Mouse (Mus musculus) heart, postnatal 36 days (tissue): Measurements from ENCODE around the gene Ccdc171. TPM values are rescaled to one million over a fixed set of nuclear protein-coding genes. Genes with fewer than 3 reads are reported as not detected.
"Not testable (repeated sequence)": the region's sequence is repeated elsewhere in the genome, so short reads cannot be mapped to it uniquely, and the experiment has no call there.

ENCODE experiments used
- DNase-seq, 2 experiments: peaks; one replicate each; pipeline ENCODE4 v3.0.0; 2021 to 2022
- intact Hi-C: fragments of 180-260 bp; cut with DNase I; formaldehyde crosslinking; loops from one replicate; pipeline ENCODE4 v1.15.1; 2025
- total RNA-seq, 2 experiments: library from RNA; stranded (reverse); gene quantifications; 2 replicates each; pipeline ENCODE4 v1.2.3; 2021

Ccdc171 gene
- total RNA-seq, 2 experiments from 2014 or later, result 1.00 to 1.1 TPM

DNA sequence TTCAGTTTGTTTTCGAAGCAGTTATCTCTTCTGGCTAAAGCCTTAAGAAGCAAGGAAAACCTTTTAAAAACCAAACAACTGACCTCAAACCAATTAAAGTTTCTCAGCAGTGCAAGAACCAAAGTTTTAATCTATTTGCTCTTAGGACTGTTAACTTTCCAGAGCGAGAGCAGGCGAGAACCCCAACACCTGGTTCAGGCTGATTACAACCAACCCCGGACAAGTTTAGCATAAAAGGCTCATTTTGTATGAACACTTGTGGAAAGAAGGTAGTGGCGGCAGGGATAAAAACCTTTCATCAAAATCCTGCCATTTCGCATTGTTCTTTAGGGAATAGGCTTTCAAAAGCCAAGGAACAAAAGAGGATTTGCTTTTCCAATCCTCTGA is 896 bp upstream of the Ccdc171 start:
- no peak for DNase-seq
- intact Hi-C loops, result loop anchor here (2.0 kb wide), 2 partner anchors 38 to 108 kb away; partner anchors contain the start of genes Psip1 and Snapc3

DNA sequence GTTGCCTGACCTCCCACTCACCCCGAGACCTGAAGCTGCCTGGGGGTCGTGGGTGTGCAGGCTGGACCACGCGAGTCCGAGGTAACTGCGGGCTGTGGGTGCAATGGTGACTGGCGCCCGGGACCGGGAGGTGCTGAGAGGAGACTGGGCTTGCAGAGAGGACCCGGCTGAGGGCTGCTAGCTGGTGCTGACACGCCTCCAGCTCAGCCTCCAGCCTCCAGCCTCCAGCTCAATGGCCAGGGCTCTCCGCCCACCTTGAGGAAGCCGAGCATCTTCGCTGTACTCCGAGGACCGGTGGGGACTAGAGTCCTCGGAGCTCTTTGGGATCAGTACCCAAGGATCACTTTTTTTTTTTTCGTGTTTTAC is 328 bp downstream of the Ccdc171 start:
- DNase-seq, result no peak
- intact Hi-C loops, result loop anchor here (2.0 kb wide), 2 partner anchors 39 to 109 kb away; partner anchors contain the start of genes Psip1 and Snapc3

DNA sequence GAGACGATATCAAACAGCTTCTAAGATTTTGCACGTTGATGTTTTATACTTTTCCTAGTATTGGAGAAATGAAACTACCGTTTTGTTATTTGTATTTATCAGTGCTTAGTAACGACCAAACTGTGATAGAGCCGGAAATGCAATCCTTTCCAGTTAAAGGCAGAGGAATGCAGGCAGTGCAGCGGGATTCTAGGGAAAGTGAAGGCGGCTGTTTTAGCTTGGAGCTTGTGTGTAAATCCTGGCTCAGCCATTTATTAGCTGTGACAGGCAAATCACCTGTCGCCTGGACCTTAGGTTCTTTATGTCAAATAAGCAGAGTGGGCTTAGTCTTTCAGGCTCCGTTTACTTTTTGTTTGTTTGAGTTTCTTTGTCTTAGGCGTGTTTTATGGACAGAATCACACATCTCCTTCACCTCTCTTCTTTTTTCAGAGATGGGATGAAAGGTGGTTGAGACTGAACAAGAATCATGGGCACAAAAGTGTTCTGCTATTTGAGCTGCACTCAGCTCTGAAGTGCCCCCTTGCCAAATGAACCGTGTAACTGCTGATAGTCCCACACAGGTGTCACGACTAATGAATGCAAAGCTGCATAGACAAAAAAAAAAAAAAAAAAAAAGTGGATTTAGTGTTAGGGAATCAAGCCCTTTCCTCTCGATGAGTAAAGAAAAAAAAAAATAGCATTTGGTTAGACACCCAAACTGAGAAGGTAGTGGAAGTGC is 1.1 kb downstream of the Ccdc171 start:
- intact Hi-C loops, result no loop called here

DNA sequence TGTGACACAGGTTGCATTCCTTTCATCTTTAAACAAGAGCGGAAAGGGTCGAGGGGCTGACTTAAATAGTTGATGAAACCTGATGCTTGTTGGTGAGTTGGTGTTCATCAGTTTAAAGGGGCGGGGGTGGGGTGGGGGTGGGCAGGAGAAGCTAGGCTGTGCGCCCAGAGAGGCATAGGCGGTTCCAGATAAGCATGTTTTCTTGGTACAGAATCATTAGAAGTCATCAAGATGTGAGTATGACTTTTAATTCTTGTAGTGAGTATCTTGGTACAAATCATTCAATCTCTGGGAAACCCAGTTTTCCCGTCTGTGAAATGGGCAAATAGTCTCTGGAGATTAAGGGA is 1.6 kb downstream of the Ccdc171 start:
- intact Hi-C loops, result no loop called here
- DNase-seq, result no peak

More for the DNA sequence above, 1.1 kb downstream of the Ccdc171 start:
- DNase-seq, result peak; percentile 5 to 14

DNA sequence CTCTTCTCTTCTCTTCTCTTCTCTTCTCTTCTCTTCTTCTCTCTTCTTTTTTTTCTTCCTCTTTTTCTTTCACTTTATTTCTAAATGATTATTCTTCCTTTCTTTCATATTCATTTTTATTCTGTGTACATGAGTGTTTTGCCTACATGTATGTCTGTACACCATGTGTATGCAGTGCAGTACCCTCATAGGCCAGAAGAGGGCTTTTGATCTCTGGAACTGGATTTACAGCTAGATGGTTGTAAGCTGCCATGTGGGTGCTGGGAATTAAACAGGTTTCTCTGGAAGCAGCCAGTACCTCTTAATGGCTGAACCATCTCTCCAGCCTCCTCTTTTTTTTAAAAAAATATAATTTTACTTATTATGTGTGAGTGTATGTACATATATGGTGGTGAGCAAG is 2.6 kb downstream of the Ccdc171 start:
- intact Hi-C loops, result no loop called here
- peak; percentile 7 to 11 for DNase-seq

DNA sequence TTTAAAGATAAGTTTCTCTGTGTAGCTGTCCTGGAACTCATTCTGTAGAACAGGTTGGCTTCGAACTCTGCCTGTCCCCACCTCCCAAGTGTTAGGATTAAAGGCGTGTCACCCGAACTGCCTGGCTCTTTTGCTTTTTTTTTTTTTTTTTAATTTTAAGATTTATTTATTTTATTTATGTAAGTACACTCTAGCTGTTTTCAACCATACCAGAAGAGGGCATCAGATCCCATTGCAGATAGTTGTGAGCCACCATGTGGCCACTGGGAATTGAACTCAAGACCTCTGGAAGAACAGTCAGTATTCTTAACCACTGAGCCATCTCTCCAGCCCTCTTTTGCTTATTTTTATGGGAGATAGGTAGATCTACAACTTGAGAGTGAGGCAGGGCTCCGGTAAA is 4.7 kb downstream of the Ccdc171 start:
- DNase-seq, intact Hi-C loops: not testable (repeated sequence)

DNA sequence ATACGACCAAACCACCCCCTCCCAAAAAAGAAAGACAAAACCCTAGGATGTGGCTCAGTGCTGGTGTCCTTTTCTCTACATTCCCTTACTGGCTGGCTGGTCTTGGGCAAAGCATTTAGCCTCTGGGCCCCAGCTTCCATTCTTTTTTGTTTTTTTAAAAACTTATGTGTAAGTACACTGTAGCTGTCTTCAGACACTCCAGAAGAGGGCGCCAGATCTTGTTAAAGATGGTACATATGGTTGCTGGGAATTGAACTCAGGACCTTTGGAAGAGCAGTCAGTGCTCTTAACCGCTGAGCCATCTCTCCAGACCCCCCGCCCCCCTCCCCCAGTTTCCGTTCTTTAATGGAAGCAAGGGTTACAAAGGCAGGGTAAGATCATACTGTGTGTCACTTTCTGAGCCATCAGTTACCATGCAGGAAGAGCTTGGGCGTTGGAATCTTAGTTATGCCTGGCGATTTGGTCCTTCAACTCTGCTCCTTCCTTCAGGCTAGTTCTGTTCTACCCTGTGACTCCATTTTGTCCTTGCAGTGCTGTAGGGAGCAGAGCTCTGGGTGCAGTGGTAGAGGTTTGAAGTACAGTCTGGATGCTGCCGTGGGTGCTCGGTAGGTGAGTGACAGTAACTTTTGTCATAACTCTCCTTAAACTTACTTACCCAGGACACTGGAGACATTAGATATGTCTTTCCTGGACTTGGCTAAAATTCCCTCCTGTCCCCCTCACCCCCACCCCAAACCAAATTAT is 8.0 kb downstream of the Ccdc171 start:
- intact Hi-C loops, result loop anchor here (2.0 kb wide), 1 partner anchor 37 kb away; no protein-coding TSS in a partner anchor
- no peak for DNase-seq

DNA sequence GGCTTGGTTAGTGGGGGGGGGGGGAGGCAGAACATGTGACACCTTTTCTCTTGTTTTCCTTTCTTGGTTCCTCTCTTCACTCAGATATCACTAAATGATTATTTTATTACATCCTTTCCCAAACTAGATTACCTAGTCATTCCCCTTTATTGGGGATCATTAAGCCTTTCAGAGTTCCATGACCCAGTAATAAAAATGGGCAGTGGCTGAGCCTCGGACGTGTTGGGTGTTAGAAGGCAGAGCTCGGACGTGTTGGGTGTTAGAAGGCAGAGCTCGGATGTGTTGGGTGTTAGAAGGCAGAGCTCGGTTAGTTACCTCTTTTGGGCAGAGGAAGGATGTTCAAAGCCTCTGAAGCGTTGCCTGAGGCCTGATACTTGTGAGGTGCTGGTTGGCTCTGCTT is 8.7 kb downstream of the Ccdc171 start:
- intact Hi-C loops, result no loop called here
- DNase-seq, result no peak

DNA sequence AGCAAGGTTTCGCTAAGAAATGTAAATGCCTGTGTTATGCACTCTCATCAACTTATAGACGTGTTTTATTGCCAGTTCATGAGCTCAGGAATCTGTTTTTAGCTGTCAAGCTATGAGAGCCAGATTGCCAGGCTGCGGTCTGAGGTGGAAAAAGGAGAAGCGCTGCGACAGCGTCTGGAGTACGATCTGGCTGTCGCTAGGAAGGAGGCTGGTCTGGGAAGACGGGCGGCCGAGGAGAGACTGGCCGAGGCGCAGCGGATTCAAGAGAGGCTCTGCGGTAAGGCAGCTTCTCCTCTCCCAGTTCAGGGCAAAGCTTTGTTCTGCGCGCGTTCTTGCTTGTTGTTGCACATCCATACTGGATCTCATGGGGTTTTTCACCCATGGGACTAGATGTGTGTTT is 24.2 kb downstream of the Ccdc171 start:
- no peak for DNase-seq
- intact Hi-C loops, result no loop called here

DNA sequence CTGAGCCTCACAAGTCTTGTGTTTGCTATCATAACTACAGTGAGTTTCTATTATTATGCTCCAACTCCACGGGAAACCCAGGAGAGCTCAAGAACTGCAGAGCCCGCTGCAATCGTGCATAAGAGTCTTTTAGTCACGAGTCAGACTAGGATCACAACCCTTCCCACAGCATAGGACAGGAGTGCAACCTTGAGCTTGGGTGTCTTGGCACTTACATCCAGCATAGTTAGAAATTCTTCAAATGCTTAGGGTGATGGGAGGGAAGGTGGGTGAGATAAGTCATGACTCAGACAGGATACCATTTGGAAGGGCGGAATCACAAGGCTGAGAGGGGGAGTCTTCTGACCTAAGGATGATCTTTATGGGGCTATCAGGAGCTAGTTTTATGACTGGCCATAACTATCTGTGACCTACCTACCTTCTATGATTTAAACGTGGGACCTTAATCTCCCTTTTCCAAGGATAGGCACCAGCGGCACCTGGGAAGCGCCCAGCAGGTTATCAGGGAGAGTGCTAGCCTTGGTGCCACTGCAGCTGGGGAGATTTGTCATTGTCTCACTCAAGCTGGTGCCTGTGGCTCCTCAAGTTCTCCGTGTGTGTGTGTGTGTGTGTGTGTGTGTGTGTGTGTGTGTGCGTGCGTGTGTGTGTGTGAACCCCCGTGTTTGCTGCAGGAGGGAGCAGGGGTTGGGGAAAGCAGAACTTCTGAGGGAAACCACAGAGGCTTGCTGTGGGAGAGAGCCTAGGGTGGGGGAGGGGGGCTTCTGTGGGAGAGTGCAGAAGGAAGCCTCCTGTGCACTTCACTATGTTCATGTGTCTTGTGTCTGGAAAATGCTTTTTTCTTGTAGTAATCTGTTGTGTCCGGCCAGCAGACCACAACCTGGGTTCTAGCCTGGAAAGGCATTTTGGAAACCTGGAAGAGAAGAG is 42.1 kb downstream of the Ccdc171 start:
- DNase-seq, result no peak
- intact Hi-C loops, result loop anchor here (5.0 kb wide), 1 partner anchor 305 kb away; no protein-coding TSS in a partner anchor

DNA sequence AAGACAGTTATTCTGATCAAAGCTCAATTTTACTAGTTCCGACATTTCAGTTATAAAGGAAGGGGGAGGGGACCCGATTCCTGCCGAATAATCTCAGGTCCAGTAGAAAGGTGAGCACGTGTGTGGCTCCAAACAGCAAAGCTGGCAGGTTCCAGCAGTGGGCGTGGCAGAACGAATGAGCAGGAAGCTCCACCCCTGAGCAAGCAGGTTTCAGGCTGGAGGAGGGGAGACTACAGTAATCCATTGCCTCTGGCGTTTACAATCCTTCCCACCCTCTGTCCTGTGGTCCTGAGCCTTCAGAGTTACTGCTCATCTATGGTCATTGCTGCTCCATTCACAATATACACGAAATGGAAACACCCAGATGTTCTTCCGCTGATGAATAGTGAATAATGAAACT is 42.8 kb downstream of the Ccdc171 start:
- DNase-seq, result peak; percentile 10 to 26
- intact Hi-C loops, result loop anchor here (5.0 kb wide), 1 partner anchor 306 kb away; no protein-coding TSS in a partner anchor

DNA sequence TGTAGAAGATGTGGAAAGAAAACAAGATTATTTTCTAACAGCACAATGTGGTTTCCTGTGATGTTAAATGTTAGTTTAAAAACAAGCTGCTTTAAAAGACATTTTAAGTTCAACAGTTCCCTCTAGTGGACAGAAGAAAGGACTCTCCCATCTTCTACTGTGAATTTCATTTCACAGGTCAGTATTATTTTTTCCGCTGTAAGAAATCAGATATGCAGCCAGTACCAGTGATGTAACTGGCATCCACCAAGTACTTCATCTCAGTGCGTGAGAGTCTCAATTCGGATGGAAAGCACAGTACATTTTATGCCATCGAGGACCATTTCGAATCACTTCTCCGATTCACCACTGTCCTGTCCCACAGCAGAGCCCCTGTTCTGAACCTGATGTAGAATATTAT is 45.2 kb downstream of the Ccdc171 start:
- DNase-seq, result no peak
- intact Hi-C loops, result loop anchor here (2.0 to 10.0 kb wide), 5 partner anchors 38 to 268 kb away; partner anchors contain the start of genes Psip1 and Snapc3

DNA sequence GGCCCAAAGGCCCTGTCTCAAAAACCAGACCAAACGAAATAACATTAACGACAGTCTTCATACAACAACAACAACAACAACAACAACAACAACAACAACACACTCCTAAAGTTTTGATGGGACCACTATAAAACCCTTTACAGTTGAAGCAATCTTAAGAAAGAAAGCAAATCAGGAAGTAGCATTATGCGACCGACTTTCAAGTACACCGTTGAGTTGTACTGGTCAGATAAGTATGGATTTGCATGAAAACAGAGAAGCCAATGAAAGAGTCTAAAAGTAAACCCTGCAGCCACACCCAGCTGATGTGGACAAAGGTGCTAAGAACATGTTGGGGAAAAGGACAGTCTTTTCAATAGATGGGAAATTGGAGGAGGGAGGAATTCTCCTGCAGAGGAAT is 45.7 kb downstream of the Ccdc171 start:
- DNase-seq, result no peak
- intact Hi-C loops, result loop anchor here (2.0 to 10.0 kb wide), 5 partner anchors 38 to 268 kb away; partner anchors contain the start of genes Psip1 and Snapc3

DNA sequence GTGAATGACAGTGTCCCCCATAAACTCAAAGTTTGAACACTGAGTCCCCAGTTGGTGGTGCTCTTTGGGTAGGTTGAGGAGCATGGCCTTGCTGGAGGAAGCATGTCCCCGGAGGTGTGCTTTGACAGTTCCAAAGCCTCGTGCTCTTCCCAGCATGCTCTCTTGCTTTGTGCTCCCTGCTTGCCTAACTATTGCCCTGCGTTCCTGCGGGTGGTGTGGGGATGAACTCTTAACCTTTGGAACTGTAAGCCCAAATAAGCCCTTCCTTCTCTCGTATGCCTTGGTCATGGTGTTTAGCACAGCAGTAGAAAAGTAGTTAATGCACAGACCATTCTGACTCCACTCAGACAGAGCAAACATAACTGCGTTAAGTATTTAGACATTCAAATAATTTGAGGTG is 47.2 kb downstream of the Ccdc171 start:
- DNase-seq, result no peak
- intact Hi-C loops, result loop anchor here (10.0 kb wide), 2 partner anchors 158 to 188 kb away; partner anchors contain the start of gene Snapc3

DNA sequence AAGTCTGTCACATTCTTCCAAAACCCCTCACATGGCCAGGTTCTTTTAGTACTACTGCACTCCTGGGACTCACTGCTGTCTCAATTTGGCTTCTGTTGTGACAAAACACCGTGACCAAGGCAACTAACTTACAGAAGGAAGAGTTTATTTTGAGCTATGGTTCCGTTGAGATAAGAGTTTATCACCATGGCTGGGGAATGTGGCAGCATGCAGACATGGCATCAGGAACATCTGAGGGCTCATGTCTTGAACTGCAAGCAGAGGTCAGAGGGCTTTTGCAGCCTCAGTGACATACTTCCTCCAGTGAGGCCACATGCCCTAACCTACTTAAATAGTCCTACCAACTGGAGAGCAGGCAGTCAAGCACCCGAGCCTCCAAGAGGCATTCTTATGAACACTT is 51.0 kb downstream of the Ccdc171 start:
- intact Hi-C loops, result loop anchor here (10.0 kb wide), 2 partner anchors 162 to 192 kb away; partner anchors contain the start of gene Snapc3
- DNase-seq, result peak in 1 of 2 experiments; percentile 10

DNA sequence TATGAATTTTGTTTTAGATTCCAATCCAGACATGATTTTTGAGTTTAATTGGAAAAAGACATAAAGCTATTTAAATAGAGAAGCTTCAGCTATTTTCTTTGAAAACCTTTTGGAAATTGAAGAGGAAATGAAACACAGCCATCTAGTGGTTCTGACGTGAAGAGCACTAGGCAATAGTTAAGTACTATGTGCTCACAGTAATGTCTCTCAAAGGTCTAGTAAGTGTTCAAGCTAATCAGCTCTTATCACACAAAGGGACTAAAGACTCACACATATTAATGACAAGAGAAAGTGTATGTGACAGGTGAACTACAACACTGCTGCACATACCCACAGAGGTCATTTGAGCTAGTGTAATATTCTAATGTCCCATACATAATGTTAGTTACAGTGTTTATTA is 54.8 kb downstream of the Ccdc171 start:
- no peak for DNase-seq
- intact Hi-C loops, result no loop called here

DNA sequence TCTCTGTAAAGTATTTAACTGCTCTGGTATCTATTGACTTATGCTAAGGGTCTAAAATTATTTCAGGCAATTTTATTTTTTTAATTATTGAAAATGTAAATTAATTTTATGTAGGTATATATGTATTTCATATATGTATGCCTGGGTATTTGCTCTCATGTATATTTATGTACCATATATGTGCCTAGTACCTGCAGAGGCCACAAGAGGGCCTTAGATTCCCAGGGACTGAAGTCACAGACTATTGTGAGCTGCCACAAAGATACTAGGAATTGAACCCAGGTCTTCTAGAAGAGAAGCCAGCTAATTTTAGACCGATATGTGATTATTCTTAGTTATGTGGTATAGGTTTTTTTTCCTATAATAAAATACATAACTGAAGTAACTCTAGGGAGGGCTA is 62.2 kb downstream of the Ccdc171 start:
- no peak for DNase-seq
- intact Hi-C loops, result no loop called here

DNA sequence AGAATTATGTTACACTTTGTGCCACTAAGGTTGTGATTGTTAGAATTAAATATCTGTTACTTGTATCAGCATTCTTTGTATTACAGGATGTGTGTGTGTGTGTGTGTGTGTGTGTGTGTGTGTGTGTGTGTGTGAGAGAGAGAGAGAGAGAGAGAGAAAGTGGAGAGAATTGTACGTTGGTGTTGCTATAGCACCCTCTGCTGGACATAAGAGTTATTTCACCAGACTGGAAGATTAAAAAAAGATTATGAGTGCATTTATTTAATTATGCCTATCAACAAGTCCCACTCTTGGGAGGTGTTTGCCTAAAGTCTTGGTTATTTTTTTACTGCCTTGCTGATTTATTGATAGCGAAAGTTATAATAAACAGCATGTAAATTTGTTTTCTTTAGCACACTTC is 71.1 kb downstream of the Ccdc171 start:
- intact Hi-C loops, result no loop called here
- DNase-seq, result no peak

DNA sequence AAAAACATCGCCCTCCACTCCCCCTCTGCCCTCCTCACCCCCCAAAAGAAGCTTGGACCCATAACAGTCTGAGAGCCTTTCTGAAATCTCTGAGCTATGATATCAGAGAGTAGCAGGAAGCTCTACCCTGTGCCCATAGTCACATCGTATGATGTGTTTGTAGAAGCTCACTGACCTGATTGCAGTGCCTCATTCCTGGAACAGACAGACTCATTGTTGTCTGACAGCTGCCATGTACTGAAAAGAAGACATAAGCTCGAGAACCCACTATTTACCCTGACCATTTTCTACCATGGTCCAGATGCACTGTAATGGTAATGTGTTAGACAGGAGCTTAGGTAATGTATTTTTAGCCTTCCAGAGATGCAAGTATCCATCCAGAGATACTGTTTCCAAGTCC is 85.8 kb downstream of the Ccdc171 start:
- intact Hi-C loops, result no loop called here
- DNase-seq, result no peak

DNA sequence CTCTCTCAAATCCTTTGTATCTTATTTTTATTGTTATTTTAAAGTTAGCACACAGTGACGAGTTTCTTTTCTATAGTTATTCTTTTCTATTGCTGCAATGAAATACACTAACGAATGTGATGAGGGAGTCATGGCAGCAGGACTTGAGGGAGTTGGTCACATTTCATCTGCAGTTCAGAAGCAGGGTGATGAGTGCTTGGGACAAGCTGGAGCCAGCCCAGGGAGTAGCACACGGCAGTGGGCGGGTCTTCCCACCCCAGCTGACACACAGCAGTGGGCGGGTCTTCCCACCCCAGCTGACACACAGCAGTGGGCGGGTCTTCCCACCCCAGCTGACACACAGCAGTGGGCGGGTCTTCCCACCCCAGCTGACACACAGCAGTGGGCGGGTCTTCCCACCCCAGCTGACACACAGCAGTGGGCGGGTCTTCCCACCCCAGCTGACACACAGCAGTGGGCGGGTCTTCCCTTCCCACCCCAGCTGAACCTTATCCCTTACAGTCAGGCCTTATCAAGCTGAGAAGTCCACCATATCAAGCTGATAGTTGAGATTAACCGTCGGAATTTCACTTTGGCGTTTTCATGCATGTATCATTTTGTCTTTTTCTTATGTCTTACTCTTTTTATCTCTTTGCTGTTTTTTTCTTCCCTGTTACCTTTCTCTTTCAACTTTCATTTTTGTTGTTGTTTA is 97.8 kb downstream of the Ccdc171 start:
- not testable (repeated sequence) for DNase-seq

More for the DNA sequence above, 97.8 kb downstream of the Ccdc171 start:
- intact Hi-C loops, result not testable (repeated sequence)
